Mouse (Mus musculus) bone marrow macrophage, adult 2 months (primary cell): ENCODE data around the gene Erc2. TPM values are rescaled to one million over a fixed set of nuclear protein-coding genes. Genes with fewer than 3 reads are reported as not detected.

Source experiments
- H3K27ac ChIP-seq: 2 replicates; pipeline ENCODE4 v1.5.1; 2012; ENCODE audit warnings: low read depth, low read length; ENCODE audit not compliant: insufficient read depth
- H3K4me1 ChIP-seq: 2 replicates; pipeline ENCODE4 v1.6.1; 2012; ENCODE audit warnings: low read length; ENCODE audit not compliant: control insufficient read depth, insufficient read depth
- H3K4me3 ChIP-seq: 2 replicates; pipeline ENCODE4 v1.5.1; 2012; ENCODE audit warnings: mild to moderate bottlenecking, low read length, moderate library complexity; ENCODE audit not compliant: insufficient read depth
- CTCF ChIP-seq: IDR thresholded peaks from 2 replicates; pipeline ENCODE4 v1.5.1; 2012; ENCODE audit warnings: low read depth, mild to moderate bottlenecking, low read length, moderate library complexity
- POLR2A ChIP-seq: IDR thresholded peaks from 2 replicates; pipeline ENCODE4 v1.6.1; 2012; ENCODE audit warnings: mild to moderate bottlenecking, low read depth, low read length, borderline replicate concordance
- polyA plus RNA-seq: library from polyadenylated mRNA; stranded (reverse); fragments of >200 nt; gene quantifications from 2 replicates; pipeline ENCODE4 v1.2.4, GENCODE M21; 2012; ENCODE audit not compliant: missing spikeins, insufficient read depth, insufficient read length

Gene Erc2
- polyA plus RNA-seq, 1 experiment, result not detected

DNA sequence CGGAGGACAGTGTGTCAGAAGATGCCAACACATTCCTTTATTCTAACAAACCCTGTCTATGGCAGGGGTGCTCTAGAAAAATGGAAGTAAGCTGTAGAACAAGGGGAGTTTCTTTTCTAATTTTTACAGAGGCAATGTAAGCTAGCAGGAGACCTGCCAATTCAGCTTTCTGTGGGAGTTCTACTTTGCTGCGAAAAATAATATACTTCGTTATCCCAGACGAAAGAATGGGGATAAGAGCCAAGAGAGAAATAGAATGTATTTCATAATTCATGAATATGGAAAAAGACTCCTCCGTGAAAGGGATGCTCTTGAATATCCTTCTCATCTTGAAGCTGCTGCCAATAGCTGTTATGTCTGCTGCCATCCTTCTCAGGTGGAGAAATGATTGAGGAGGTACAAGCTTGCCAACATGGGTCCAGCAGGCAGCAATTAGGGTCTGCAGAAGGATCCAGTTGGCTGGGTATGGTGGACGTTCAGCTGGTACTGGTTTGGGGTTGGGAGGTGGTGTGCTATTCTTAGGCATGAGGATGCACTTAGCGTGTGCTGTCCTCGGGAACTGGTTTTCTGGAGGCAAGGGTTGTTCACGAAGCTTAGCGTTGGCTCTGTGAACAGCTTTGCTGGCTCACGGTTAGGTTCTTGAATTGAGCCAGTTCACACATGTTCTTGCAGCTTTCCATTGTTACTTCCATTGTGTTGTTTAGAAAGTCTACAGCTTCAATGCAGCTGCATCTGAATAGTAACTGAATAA lies 176.1 kb downstream of the Erc2 start:
- H3K27ac ChIP-seq, result no peak overlapping the region
- no peak overlapping the region for H3K4me3 ChIP-seq
- no peak for TF ChIP-seq POLR2A
- TF ChIP-seq CTCF, result no peak

DNA sequence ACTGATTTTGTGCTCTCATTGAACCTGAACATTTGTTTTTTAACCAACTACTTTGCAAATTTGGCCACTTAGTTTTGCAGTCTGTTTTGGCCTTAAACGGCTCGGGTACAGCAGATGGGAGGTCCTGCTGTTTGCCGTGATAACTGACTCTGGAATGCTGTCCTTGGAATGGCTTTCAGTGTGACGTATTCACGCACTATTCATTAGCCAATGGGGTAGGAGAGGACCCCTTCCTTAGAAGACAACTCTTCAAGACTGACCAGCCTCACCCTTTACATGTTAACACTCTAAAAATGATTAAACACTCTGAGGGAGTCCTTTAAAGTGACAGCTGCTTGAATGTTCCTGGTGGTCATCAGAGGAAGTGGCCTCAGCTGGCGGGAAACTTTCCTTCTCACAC lies 178.5 kb downstream of the Erc2 start:
- Histone ChIP-seq H3K27ac (no peak overlapping the region), H3K4me1 (no peaks in the 10 kb centered on the region), H3K4me3 (no peak overlapping the region)
- no peak for TF ChIP-seq POLR2A

More for the DNA sequence above, 176.1 kb downstream of the Erc2 start:
- no peaks in the 10 kb centered on the region for H3K4me1 ChIP-seq

DNA sequence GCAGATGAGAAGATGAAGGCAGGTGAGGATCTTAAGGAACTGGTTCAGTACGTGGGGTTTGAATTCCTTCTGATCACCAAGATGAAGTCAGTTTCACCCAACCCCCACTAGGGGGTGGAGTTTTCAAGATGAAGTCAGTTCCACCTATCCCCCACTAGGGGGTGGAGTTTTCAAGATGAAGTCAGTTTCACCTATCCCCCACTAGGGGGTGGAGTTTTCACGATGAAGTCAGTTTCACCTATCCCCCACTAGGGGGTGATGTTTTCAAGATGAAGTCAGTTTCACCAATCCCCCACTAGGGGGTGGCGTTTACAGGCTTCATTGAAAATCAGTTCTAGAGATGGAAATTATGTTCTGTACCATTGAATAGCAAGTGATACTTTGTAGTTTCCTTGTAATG lies 181.7 kb downstream of the Erc2 start:
- TF ChIP-seq CTCF, result no peak
- TF ChIP-seq POLR2A, result no peak
- Histone ChIP-seq H3K27ac (no peak overlapping the region), H3K4me3 (no peak overlapping the region), H3K4me1 (no peaks in the 10 kb centered on the region)

DNA sequence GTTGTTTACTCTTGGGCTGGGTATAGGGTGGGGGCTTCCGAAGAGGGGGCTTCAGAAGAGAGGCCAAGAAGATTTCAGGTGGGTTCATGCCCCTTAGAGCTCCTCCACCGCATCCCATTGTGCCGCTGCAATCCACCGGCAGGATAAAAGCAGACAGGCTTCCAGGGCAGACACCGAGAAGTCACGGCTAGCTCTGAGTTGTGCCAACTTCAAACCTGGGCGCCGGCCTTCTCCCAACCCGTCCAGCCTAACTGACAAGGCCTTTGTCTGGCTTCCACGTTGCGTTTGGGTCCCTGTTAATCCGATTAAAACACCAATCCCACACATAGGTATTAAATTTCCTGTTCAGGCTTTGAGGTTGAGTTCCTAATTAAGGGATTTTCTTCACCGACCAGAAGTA lies 182.8 kb downstream of the Erc2 start:
- Histone ChIP-seq H3K4me1 (no peaks in the 10 kb centered on the region), H3K4me3 (no peak overlapping the region), H3K27ac (no peak overlapping the region)
- TF ChIP-seq POLR2A, result no peak
- no peak for TF ChIP-seq CTCF

DNA sequence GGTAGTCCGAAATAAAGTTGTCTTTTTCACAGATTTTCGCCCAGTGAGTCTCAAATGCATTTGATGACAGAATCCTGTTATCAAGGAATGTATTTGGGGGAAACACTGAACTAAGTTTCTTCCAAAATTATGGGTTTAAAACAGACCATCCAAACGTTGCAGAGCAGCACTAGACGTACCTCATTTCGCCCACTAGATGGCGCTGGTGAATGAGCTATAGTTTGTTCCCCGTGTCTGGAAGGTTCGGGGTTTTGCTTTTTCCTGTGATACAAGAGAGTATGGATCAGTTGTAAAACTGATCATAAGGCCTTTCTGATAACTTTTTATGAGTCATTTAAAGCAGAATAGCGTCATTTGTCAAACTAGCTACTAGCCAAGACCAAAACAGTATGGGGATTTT lies 185.9 kb downstream of the Erc2 start:
- TF ChIP-seq CTCF (no peak; the same call in 1 of the 2 replicates), POLR2A (no peak)
- no peaks in the 10 kb centered on the region for H3K4me1 ChIP-seq
- no peak overlapping the region for H3K27ac ChIP-seq
- no peak overlapping the region for H3K4me3 ChIP-seq

DNA sequence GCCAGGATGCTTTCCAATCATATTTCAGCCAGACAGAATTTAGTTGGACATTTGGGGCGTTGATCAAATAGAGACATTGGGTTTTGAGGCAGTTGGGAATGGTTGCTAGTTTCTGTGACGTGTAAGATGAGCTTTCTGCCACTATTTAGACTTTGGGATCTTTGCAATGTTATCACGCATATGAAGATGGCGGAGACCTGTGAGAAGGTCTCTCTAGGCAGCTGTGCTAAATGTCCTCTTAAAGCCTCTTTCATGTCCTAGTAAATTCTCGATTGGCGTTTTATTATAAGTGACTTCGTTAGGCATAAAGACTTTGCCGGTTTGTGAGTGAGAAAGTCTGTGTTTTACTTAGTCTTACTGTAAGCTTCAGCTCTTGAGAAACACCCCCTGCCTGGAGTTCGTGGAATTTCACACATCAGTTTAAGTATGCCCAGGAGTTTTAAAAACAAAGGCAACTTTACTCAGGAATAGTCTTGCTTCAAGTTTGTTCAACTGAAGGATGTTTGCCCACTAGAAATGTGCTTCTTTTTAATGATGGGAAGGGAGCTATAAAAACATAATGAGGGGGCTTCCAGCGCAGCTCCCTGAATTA lies 186.4 kb downstream of the Erc2 start:
- H3K27ac ChIP-seq, result no peak overlapping the region
- no peaks in the 10 kb centered on the region for H3K4me1 ChIP-seq
- TF ChIP-seq CTCF, result no peak
- TF ChIP-seq POLR2A, result no peak
- H3K4me3 ChIP-seq, result no peak overlapping the region

DNA sequence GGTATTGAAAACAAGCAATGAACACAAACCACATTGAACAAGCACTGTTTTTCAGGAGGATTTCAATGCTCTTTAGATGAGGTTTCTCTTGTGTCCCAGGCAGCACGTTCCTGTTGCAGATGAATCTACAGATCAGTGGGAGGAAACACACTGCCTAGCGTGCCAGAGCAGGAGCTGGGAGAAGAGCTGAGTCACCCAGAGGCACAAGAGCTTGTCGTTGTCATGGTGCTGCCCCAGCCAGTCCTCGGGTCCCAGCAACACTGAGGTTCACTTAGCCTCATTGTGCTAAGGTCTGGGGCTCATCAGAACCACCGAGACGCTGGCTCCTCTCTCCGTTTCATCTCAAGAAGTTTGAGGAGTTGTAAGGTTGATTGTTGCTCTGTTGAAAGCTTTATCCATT lies 188.6 kb downstream of the Erc2 start:
- TF ChIP-seq CTCF, result no peak
- no peak for TF ChIP-seq POLR2A
- no peak overlapping the region for H3K27ac ChIP-seq
- no peaks in the 10 kb centered on the region for H3K4me1 ChIP-seq
- no peak overlapping the region for H3K4me3 ChIP-seq

DNA sequence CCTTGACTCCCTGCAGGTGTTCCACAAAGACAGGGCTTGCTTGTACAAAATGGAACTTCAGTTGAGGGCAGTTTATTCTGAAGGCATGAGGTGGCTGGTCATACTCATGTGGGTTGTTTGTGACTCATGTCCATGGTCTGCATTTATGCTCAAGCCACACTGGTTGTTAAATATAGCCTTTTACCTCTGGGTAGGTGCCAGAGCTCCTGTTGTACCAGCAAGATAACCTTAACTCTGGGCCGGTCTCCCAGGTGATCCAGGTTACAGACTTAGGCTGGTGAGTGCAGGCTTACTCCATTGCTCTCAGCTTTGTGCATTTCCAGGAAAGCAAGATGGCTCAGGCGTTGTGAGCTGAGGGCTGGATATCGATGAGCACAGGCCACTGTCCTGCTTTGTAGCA lies 189.4 kb downstream of the Erc2 start:
- no peak overlapping the region for H3K4me3 ChIP-seq
- H3K27ac ChIP-seq, result no peak overlapping the region
- no peaks in the 10 kb centered on the region for H3K4me1 ChIP-seq
- no peak for TF ChIP-seq CTCF

DNA sequence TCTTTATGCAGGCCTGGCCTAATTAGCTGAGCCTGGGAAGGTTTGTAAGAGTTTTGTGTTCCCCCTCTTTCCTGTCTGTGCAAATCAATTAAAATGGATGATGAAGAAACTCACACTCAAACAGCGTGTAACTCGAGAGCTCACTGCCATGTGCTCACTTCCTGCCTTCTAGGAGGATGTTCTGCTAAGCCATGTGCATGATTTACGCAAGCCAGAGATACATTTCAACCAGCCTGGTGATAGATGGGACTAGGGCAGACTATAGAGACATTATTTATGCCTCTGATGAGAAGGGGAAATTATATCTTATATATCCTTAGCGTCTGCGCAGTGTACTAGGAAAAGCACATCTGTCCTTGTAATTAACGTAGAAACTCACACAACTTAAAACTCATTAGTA lies 193.5 kb downstream of the Erc2 start:
- Histone ChIP-seq H3K27ac (no peak overlapping the region), H3K4me3 (no peak overlapping the region), H3K4me1 (no peaks in the 10 kb centered on the region)
- TF ChIP-seq POLR2A (no peak), CTCF (no peak)

DNA sequence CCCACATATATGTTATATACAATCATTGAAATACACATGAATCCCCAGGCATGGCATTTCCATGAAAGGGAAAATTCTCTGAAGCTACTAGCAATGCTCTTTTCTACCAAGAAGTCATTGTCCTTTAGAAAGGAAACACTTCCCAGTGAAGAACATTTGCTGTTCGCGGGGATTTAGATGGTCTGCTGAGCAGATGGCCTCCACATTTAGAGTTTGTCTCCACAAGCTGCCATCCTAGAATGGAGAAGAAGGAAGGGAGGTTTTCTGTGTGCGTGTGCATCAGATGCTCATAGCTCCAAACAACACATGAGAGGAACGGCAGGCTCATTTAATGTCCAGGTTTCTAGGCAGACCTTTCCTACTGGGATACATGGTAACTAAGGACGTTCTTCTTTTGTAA lies 196.8 kb downstream of the Erc2 start:
- TF ChIP-seq POLR2A (no peak), CTCF (no peak)
- Histone ChIP-seq H3K27ac (no peak overlapping the region), H3K4me3 (no peak overlapping the region), H3K4me1 (no peaks in the 10 kb centered on the region)
